Mouse (Mus musculus) midbrain, embryonic 16.5 days (tissue): ENCODE data around the gene Fibcd1. TPM values are rescaled to one million over a fixed set of nuclear protein-coding genes. Genes with fewer than 3 reads are reported as not detected.

Source experiments
- ATAC-seq: fragments of 200-750 bp; cut with Nextera tagmentation; 2 replicates; pipeline ENCODE4 v1.8.0; 2017; ENCODE audit warnings: moderate TSS enrichment
- H3K27ac ChIP-seq: fragments of 300-500 bp; sonication (generic); 2 replicates; pipeline ENCODE4 v1.5.1; 2014; ENCODE audit warnings: mild to moderate bottlenecking, low read length, mixed read lengths
- H3K27me3 ChIP-seq: fragments of 300-500 bp; sonication (generic); 2 replicates; pipeline ENCODE4 v1.6.1; 2014; ENCODE audit warnings: low read depth, low read length, mixed read lengths; ENCODE audit not compliant: control insufficient read depth, insufficient read depth
- H3K36me3 ChIP-seq: fragments of 300-500 bp; sonication (generic); 2 replicates; pipeline ENCODE4 v1.6.1; 2014; ENCODE audit warnings: mild to moderate bottlenecking, low read length, moderate library complexity, mixed read lengths; ENCODE audit not compliant: control insufficient read depth, insufficient read depth
- H3K4me1 ChIP-seq: fragments of 300-500 bp; sonication (generic); 2 replicates; pipeline ENCODE4 v1.6.1; 2014; ENCODE audit warnings: mild to moderate bottlenecking, low read length, mixed read lengths; ENCODE audit not compliant: control insufficient read depth, insufficient read depth
- H3K4me2 ChIP-seq: fragments of 300-500 bp; sonication (generic); 2 replicates; pipeline ENCODE4 v1.6.1; 2014; ENCODE audit warnings: mild to moderate bottlenecking, low read length, mixed read lengths
- H3K4me3 ChIP-seq: fragments of 300-500 bp; sonication (generic); 2 replicates; pipeline ENCODE4 v1.5.1; 2014; ENCODE audit warnings: low read depth, mild to moderate bottlenecking, low read length, moderate library complexity, mixed read lengths
- H3K9ac ChIP-seq: fragments of 300-500 bp; sonication (generic); 2 replicates; pipeline ENCODE4 v1.6.1; 2014; ENCODE audit warnings: low read depth, low read length, mixed read lengths
- H3K9me3 ChIP-seq: fragments of 300-500 bp; sonication (generic); replicated peaks from 2 replicates; pipeline ENCODE4 v1.6.1; 2014; ENCODE audit warnings: mild to moderate bottlenecking, low read length, mixed read lengths; ENCODE audit not compliant: control insufficient read depth, poor library complexity, severe bottlenecking
- WGBS: fragments of 180-500 bp; shearing (Covaris S2); extraction: QIAGEN DNeasy Blood & Tissue Kit; methylation state at CpG from one replicate; pipeline ENCODE4 v1.1.7; 2014; 5-methylcytosine and 5-hydroxymethylcytosine counted together
- polyA plus RNA-seq: library from polyadenylated mRNA; unstranded; fragments of >200 nt; fragmentation: Nextera tagmentation; extraction: Ambion mirVana; gene quantifications from 2 replicates; pipeline ENCODE4 v1.2.1, GENCODE M21; 2015

Fibcd1 gene
- polyA plus RNA-seq, 1 experiment from 2014 or later: 20.9 TPM

DNA sequence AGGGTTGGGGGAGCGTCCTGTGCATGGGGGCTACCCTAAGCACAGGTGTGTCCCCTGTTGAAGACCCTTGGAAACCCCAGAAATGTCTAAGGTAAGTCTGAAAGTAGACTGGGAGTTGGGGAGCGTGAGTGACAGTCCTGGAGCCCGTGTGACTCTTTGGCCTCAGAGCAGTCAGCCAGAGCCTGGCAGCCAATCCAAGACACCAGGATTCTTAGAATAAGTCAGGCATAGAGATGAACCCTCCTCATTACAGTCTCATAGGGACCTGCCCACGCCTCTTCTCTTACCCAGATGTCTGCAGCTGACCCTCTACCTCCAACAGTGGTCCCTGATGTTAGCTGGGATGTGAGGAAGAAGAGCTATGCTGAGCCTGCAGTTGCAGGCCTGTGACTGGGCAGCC is 19.5 kb upstream of the Fibcd1 start:
- Histone ChIP-seq H3K4me1 (peaks cover 8% of the 10 kb centered on the region), H3K4me2 (no peak overlapping the region), H3K4me3 (no peak overlapping the region), H3K36me3 (no peaks in the 10 kb centered on the region), H3K9me3 (no peaks in the 10 kb centered on the region; the same call in 1 of the 2 replicates), H3K27ac (peak overlapping the region; percentile 31; the same call in 1 of the 2 replicates), H3K9ac (no peak overlapping the region), H3K27me3 (no peaks in the 10 kb centered on the region)
- WGBS: 55% methylated on average over 4 of the region's 4 CpGs
- no peak for ATAC-seq

DNA sequence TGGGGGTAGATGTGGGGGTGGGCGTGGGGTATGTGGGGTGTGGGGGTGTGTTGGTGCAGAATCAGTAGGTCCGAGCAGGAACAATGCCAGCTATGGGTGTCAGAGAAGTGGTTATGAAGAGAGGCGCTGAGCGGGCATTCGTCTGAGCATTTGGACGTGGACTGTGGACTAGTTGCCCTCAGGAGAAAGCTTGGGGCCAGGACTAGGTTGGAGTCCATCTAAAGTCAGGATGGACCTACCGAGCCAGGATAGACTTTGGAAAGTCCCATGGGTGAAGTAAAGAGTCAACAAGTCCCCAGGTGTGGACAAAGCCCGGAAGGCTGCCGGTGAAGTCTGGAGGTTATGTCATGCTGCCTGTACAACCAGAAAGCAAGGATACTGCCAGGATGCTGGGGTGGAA is 19.1 kb upstream of the Fibcd1 start:
- Histone ChIP-seq H3K9ac (no peak overlapping the region), H3K27ac (no peak overlapping the region), H3K9me3 (no peaks in the 10 kb centered on the region; the same call in 1 of the 2 replicates), H3K4me1 (peaks cover 8% of the 10 kb centered on the region), H3K4me2 (no peak overlapping the region), H3K4me3 (no peak overlapping the region), H3K27me3 (no peaks in the 10 kb centered on the region), H3K36me3 (no peaks in the 10 kb centered on the region)
- 92% methylated on average over 9 of the region's 9 CpGs for WGBS
- no peak for ATAC-seq

- no peaks in the 10 kb centered on the region; the same call in 1 of the 2 replicates for H3K9me3 ChIP-seq
- H3K27ac ChIP-seq: no peak overlapping the region
- no peaks in the 10 kb centered on the region for H3K27me3 ChIP-seq
- no peak overlapping the region for H3K9ac ChIP-seq
- H3K4me1 ChIP-seq: peaks cover 17% of the 10 kb centered on the region
- no peaks in the 10 kb centered on the region for H3K36me3 ChIP-seq
- 69% methylated on average over 1 of the region's 1 CpGs for WGBS
- H3K4me2 ChIP-seq: no peak overlapping the region
- H3K4me3 ChIP-seq: no peak overlapping the region
- no peak for ATAC-seq
These were observed 18.0 kb upstream of the Fibcd1 start for GRCm38 (mm10) chr2:31863766-31864165.

DNA sequence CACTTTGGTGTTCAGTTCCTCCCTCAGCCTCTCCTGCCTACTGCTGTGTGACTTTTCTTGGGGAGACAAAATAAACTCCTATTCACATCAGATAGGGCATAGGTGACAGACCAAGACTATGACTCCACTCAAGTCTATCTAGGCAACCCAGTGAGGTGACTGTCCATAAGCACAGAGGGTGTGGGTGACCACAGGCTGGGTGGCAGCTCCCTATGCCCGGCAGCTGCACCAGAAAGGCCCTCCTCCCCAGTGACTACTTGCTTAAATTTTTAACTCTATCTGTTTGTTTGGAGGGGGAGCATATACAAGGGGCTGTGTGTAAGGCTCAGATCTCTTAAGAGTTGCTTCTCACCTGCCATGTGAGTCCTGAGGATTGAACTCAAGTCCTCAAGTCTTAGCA is 17.1 kb upstream of the Fibcd1 start:
- Histone ChIP-seq H3K9ac (no peak overlapping the region), H3K36me3 (no peaks in the 10 kb centered on the region), H3K9me3 (no peaks in the 10 kb centered on the region; the same call in 1 of the 2 replicates), H3K4me3 (no peak overlapping the region), H3K27me3 (no peaks in the 10 kb centered on the region), H3K27ac (no peak overlapping the region), H3K4me1 (peaks cover 22% of the 10 kb centered on the region), H3K4me2 (no peak overlapping the region)
- ATAC-seq: no peak
- WGBS: 71% methylated on average over 1 of the region's 1 CpGs

GRCm38 (mm10) chr2:31858500-31858899 is 12.7 kb upstream of the Fibcd1 start:
- peak; percentile 25; the same call in 1 of the 2 replicates for ATAC-seq
- H3K36me3 ChIP-seq: no peaks in the 10 kb centered on the region
- 8% methylated on average over 12 of the region's 12 CpGs for WGBS
- peak overlapping the region; percentile 34 for H3K27ac ChIP-seq
- H3K9me3 ChIP-seq: no peaks in the 10 kb centered on the region
- no peak overlapping the region for H3K4me3 ChIP-seq
- H3K4me2 ChIP-seq: no peak overlapping the region
- H3K9ac ChIP-seq: no peak overlapping the region
- H3K4me1 ChIP-seq: peaks cover 14% of the 10 kb centered on the region
- no peaks in the 10 kb centered on the region for H3K27me3 ChIP-seq

- no peak overlapping the region for H3K4me2 ChIP-seq
- no peak overlapping the region for H3K27ac ChIP-seq
- no peak overlapping the region for H3K9ac ChIP-seq
- 52% methylated on average over 6 of the region's 6 CpGs for WGBS
- no peak for ATAC-seq
- H3K27me3 ChIP-seq: no peaks in the 10 kb centered on the region
- no peaks in the 10 kb centered on the region for H3K36me3 ChIP-seq
- H3K4me3 ChIP-seq: no peak overlapping the region
- H3K9me3 ChIP-seq: no peaks in the 10 kb centered on the region
- H3K4me1 ChIP-seq: peaks cover 14% of the 10 kb centered on the region
These were observed 11.4 kb upstream of the Fibcd1 start for GRCm38 (mm10) chr2:31857180-31857579.

- no peaks in the 10 kb centered on the region for H3K9me3 ChIP-seq
- H3K27me3 ChIP-seq: peaks cover 3% of the 10 kb centered on the region; the same call in 1 of the 2 replicates
- H3K27ac ChIP-seq: no peak overlapping the region
- H3K9ac ChIP-seq: no peak overlapping the region
- H3K4me3 ChIP-seq: no peak overlapping the region
- no peak overlapping the region for H3K4me2 ChIP-seq
- H3K36me3 ChIP-seq: no peaks in the 10 kb centered on the region
- no peak for ATAC-seq
- WGBS: 75% methylated on average over 8 of the region's 8 CpGs
- peaks cover 14% of the 10 kb centered on the region for H3K4me1 ChIP-seq
These were observed 10.2 kb upstream of the Fibcd1 start for GRCm38 (mm10) chr2:31855991-31856390.

DNA sequence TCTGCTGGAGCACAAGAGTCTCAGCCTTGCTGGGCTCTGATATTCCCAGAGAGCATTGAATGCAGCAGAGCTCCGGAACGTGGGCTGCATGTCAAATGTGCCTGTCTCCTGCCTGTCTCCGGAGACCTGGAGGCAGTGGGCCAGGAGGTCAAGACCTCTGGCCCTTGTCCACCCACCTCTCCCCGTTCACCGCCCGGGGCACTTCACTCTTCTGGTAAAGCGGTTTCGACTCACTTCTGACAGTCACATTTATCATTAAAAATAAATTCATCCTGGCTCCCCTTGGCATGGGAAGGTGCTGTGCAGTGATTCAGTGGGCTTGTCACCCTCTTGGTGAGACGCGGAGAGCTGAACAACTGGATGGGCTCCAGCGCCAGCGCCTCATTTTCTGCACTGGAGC is 4.3 kb upstream of the Fibcd1 start:
- H3K36me3 ChIP-seq: no peaks in the 10 kb centered on the region
- no peak overlapping the region for H3K9ac ChIP-seq
- peaks cover 5% of the 10 kb centered on the region for H3K27me3 ChIP-seq
- 42% methylated on average over 12 of the region's 12 CpGs for WGBS
- no peak overlapping the region for H3K27ac ChIP-seq
- ATAC-seq: no peak
- peaks cover 16% of the 10 kb centered on the region; the same call in 1 of the 2 replicates for H3K4me1 ChIP-seq
- no peaks in the 10 kb centered on the region for H3K9me3 ChIP-seq
- H3K4me2 ChIP-seq: no peak overlapping the region
- no peak overlapping the region for H3K4me3 ChIP-seq

GRCm38 (mm10) chr2:31847908-31848307 is 2.1 kb upstream of the Fibcd1 start:
- Histone ChIP-seq H3K9ac (no peak overlapping the region), H3K4me1 (peaks cover 16% of the 10 kb centered on the region; the same call in 1 of the 2 replicates), H3K4me2 (no peak overlapping the region), H3K36me3 (no peaks in the 10 kb centered on the region), H3K9me3 (no peaks in the 10 kb centered on the region), H3K4me3 (no peak overlapping the region), H3K27me3 (peaks cover 18% of the 10 kb centered on the region), H3K27ac (no peak overlapping the region)
- ATAC-seq: no peak
- 22% methylated on average over 6 of the region's 6 CpGs for WGBS
